Mouse (Mus musculus) brain, embryonic 14.5 days (tissue): ENCODE data around the gene Lyl1.

Source experiments
- CTCF ChIP-seq: fragments of 200-500 bp; IDR thresholded peaks from 2 replicates; pipeline ENCODE4 v1.5.1; 2012; ENCODE audit warnings: inconsistent platforms, mild to moderate bottlenecking, moderate library complexity, borderline replicate concordance; ENCODE audit not compliant: insufficient read depth, insufficient read length; ENCODE audit errors: extremely low read depth
- POLR2A ChIP-seq: fragments of 200-500 bp; IDR thresholded peaks from 2 replicates; pipeline ENCODE4 v1.6.1; 2012; ENCODE audit warnings: mild to moderate bottlenecking, inconsistent platforms, borderline replicate concordance; ENCODE audit not compliant: poor library complexity, insufficient read depth, insufficient read length, severe bottlenecking; ENCODE audit errors: extremely low read depth

DNA sequence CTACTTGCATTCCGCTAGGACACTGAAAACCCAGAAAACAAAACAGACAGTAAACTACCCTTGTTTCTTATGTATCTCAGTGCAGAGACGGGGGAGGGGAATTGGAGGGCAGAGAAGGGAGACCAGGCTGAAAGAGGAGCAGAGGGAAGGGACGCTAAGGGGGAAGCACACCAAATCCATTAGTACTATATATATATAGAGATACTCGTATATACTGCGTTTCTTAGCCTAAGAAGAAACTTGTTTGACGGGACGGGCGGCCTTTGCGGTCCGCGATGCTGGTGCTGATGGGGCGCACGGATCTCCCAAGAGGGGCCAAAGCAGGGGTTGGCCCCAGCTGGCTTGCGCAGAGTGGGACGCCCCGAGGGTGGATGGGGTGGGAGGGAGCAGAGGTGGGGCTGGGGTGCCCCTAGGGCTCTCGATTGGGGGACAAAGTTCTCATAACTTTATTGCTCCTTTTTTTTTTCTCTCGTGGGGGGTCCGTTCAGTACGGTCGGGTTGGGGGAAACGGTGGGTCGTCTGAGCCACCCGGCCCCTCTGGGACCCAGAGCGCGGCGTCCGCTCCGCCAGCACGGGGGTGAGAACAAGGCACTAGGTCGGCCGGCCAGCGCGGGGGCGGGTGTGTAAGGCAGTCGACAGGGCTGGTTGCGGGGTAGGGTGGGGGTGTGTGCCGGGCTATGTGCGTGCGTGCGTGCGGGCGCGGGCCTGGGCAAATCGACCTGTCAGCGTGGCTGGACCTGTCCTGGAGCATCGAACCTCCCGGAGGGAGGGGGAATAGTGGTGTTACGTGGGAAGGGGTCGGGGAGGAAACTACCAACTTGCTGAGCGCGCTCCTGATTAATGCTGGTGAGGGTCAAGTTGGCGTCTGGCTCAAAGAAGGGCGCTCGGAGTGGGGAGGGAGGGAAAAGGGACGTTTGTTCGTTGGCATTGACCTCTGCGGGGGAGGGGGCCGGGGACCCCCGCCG lies 3.9 kb downstream of the Lyl1 start:
- TF ChIP-seq POLR2A (no peak), CTCF (no peak)
